Mouse (Mus musculus) MN1 (cell line): Measurements from ENCODE around the gene Krtap5-2.
"Not testable (repeated sequence)": the region's sequence is repeated elsewhere in the genome, so short reads cannot be mapped to it uniquely, and the experiment has no call there.

ENCODE experiments used
- DNase-seq: peaks from one replicate; pipeline ENCODE4 v3.0.0-alpha.2; 2016; ENCODE audit warnings: low spot score

The Krtap5-2 gene

DNA sequence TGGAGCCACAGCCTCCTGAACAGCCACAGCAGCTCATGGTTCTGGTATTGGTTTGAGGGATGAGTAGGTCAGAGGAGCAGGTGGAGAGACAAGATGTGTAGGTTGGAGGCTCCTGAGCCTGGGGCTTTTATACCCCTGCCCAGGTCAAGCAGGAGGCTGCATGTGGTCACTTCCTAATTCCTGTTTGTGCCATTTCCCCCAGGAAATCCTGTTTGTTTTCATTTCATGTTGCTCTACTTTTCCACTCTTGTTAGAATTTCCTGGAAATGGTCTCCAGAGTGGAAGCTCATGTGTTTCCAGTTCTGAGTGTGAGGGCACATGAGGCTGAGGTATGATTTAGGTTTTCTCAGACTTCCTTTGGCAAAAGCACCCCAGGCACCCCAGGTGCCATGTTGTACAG lies at the start of gene Krtap5-2:
Krtap5-2 (minus strand) TSS at position 101 of the 400 bp plus-strand sequence.
- DNase-seq: not testable (repeated sequence)

DNA sequence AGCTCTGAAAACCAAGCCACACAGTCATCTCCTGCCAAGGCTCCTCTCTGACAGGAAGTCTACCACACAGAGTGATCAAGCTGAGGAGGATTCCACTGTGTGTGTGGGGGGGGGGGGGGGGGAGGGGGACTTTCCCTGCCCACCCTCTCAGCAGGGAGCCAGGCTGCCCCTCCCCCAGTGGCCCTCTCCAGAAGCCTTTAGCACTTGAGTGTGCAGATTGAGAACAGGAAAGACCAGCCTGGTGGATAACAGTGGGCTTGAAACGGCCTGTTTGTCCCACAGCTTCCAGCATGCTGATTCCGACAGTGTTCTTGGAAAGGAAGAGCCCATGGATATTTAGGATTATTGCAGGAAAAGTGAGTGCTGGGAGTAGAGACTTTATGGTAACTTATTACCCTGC lies 48.7 kb upstream of the Krtap5-2 start:
- no peak for DNase-seq

DNA sequence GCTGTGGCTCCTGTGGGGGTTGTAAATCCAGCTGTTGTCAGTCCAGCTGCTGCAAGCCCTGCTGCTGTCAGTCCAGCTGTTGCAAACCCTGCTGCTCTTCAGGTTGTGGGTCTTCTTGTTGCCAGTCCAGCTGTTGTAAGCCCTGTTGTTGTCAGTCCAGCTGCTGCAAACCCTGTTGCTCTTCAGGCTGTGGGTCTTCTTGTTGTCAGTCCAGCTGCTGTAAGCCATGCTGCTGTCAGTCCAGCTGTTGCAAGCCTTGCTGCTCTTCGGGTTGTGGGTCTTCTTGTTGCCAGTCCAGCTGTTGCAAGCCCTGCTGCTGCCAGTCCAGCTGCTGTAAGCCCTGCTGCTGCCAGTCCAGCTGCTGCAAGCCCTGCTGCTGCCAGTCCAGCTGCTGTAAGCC lies 36.3 kb upstream of the Krtap5-2 start:
- DNase-seq: not testable (repeated sequence)

DNA sequence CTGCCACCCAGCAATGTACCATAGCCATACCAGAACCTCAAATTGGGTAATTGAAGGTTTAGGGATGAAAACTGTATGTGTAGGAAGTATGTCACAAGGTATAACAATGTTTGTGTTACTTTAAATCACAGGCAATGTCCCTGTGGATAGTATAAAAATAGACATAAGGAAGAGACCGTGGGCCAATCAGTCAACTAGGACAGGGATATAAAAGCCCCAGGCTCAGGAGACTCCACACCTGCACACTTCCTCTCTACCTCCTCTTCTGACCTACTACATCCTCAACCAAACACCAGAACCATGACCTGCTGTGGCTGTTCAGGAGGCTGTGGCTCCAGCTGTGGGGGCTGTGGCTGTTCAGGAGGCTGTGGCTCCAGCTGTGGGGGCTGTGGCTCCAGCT lies 35.8 kb upstream of the Krtap5-2 start, which contains the start of gene Gm7579:
Gm7579 (plus strand) TSS at position 301 of the 400 bp plus-strand sequence.
- no peak for DNase-seq

DNA sequence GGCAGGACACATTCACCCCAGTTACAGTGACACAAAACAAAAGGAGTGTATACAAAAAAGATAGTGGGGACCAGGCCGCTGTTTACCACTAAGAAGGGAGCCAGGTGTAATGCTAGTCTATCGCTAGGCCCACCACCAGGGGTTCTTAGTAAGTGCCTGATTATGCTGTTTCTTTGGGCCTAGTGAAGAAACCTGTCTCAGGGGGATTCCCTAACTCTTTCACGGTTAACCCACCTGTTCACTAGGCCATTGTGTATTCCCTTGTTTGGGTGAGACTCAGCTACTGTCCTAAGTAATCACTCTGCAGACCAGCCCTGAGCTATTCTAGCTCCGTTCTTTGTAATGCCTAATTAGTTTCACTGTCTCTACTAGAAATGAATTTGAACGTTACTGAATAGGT lies 31.1 kb upstream of the Krtap5-2 start:
- DNase-seq: not testable (repeated sequence)

DNA sequence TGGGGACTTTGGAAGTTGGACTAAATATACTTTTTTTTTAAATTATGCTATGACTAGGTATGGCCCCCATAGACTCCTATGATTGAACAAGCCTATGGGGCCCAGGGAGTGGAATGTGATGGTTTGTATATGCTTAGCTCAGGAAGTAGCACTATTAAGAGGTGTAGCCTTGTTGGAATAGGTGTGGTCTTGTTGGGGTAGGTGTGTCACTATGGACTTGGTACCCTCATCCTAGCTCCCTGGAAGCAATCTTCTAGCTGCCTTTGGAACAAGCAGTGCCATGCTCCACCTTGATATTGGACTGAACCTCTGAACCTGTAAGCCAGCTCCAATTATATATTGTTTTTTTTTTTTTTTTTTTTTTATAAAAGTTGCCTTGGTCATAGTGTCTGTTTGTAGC lies 29.7 kb upstream of the Krtap5-2 start:
- no peak for DNase-seq

DNA sequence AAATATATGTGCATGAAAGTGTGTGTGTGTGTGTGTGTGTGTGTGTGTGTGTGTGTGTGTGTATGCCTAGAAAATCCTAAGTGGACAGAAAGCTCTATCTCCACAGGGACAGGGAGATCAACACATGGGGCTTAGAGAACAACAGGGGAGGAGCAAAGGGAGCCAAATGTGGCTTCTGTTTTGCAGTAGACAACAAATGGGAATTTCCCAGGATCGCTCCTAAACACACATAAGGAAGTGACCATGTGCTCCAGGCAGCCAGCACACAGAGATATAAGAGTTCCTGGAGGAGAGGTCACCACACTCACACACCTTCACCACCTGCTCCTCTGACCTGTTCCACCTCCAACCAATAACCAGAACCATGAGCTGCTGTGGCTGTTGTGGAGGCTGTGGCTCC lies 25.3 kb upstream of the Krtap5-2 start, which contains the start of gene Krtap5-3:
Krtap5-3 (plus strand) TSS at position 301 of the 400 bp plus-strand sequence.
- DNase-seq: no peak

DNA sequence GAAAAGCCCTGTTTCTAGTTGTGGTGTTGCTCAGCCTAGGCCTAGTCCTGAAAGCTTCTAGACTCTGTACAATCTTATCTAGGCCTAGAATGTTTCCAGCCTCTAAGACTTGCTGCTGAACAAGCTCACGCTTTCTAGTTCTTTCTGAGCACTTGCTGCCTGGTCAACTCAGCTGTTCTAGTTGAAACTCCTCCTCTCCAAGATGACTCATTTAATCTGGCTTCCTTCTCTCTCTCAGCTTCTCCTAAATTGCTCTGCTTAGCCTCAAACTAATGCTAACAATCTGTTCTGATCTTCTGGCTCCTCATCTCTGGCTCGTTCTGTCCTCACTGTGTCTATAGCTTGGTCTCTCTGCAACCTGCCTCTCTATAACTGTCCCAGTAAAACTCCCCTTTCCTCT lies 22.9 kb upstream of the Krtap5-2 start:
- no peak for DNase-seq

DNA sequence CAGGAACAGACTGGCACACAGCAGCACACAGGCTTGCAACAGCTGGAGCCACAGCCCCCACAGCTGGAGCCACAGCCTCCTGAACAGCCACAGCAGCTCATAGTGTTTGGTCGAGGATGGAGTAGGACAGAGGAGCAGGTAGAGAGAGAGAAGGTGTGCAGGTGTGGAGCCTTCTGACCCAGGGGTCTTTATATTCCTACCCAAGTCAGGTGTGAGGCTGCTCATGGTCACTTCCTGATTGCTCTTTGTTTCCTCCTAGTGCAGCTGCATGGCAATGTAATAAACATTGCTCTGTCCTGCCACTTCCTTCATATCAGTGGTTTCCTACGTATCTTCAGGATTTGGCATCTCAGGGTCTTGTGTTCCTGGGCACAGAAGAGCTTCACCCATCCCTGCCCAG lies 14.5 kb upstream of the Krtap5-2 start, which contains the start of gene Gm10153:
Gm10153 (minus strand) TSS at position 101 of the 400 bp plus-strand sequence.
- DNase-seq: no peak

DNA sequence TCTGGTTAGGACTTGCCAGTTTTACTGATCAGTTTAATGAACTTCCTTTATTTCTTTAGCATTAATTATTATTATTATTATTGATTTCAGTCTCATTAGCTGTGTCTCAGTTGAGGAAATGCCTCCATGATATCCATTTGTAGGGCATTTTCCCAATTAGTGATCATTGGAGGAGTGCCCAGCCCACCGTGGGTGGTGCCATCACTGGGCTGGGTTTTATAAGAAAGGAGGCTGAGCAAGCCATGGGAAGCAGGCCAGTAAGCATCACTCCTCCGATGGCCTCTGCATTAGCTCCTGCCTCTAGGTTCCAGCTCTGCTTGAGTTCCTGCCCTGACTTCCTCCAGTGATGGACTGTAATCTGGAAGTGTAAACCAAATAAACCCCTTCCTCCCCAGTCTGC lies 12.4 kb upstream of the Krtap5-2 start:
- no peak for DNase-seq

DNA sequence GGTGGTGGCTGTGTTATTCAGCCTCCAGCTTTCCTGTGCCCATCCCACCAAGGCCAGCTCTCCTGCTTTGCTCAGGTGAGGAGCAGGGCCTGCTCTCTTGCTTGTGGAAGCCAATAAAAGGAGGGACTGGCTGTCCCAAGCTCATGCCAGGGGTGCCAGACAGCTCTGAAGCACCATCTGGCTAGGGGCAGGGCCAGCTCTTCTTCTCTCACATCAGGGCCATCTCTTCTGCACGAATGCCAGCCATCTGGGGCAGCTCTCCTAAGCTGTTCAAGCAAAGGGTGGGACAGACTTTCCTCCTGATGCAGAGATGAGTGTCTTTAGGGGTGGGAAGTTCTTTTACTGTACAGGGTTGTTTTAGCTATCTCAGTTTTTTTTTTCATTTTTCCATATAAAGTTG lies 5.2 kb upstream of the Krtap5-2 start:
- DNase-seq: no peak

DNA sequence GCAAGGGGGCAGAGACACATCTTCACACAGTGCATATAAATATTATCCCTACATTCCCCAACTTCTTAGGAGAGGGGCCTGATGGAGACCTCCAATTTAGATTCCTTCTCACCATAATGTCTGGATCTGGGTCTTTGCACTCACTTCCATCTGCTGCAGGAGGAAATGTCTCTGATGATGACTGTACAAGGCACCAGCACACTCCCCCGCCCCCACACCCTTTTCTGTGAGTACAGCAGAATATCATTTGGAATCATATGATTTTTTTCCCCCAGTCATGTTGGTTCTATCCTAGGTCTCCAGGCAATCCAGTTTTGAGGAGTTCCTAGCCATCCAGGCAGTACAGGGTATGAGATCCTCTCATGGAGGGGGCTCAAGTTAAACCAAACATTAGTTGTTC lies 2.9 kb upstream of the Krtap5-2 start:
- no peak for DNase-seq

DNA sequence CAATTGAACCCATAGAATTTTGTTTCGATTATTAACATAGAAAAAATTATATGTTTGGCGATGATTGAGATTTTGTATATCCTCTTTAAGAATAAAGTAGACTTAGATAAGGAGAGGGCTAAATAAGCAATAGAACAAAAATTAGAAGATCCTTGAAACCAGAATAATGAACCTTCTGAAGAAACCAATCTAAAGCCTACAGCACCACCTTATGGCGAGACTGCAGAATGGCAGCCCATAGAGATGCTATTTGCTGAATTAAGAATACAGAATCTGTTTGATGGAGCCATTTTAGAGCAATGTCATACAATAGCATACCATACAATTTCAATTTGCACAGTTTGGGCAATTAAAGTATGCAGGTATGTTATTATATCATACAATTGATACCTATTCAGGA lies 6.0 kb downstream of the Krtap5-2 start:
- peak; percentile 58 for DNase-seq

DNA sequence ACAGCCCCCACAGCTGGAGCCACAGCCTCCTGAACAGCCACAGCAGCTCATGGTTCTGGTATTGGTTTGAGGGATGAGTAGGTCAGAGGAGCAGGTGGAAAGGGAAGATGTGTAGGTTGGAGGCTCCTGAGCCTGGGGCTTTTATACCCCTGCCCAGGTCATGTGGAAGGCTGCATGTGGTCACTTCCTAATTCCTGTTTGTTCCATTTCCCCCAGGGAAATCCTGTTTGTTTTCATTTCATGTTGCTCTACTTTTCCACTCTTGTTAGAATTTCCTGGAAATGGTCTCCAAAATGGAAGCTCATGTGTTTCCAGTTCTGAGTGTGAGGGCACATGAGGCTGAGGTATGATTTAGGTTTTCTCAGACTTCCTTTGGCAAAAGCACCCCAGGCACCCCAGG lies 10.2 kb downstream of the Krtap5-2 start, which contains the start of gene Gm4553:
Gm4553 (minus strand) TSS at position 101 of the 400 bp plus-strand sequence.
- not testable (repeated sequence) for DNase-seq

DNA sequence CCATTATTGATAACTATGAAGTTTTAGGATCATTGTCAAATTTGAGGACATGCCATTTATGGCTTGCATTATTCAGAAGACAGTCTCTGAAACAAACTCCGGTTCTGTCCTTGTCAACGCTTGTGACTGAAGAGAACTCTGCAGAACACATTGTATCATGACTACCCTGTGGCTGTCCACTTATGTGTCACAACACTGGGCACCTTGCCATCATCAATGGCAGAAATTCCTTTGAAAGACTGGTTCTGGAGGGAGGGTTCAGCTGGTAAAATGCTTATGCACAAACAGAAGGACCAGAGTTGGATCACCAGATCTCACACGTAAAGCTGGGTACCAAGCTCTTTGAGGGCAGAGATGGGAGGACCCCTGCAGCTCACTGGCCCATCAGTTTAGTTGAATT lies 16.4 kb downstream of the Krtap5-2 start:
- DNase-seq: no peak

DNA sequence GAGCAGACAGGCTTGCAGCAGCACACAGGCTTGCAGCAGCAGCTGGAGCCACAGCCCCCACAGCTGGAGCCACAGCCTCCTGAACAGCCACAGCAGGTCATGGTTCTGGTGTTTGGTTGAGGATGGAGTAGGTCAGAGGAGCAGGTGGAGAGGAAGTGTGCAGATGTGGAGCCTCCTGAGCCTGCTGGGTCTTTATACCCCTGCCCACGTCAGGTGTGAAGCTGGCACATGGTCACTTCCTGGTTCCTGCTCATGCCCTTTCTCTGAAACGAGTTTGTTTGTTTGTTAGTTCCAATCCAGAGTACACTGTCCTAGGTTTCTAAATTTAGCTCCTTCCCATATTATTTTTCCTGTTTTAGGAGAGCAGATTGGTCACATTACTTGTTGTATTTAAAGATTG lies 18.8 kb downstream of the Krtap5-2 start, which contains the start of gene Gm29735:
Gm29735 (minus strand) TSS at position 101 of the 400 bp plus-strand sequence.
- DNase-seq: not testable (repeated sequence)

DNA sequence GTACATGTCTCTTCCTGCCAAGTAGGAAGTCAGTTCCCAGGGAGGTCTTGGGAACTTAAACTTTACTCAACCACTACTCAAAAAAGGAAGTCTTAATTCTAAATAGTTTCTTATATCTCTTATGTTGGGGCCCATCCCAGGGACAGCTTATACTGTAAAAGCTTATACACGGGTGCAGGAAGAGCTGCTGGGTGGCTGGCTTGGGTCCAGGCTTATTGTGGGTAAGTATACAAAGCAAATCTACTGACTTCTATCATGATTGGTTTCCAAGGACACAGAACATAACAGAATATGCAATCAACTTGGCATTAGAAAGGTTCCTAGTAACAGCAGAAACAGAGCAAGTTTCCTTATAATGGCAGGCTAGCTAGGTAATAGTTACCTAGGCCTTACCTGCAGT lies 20.5 kb downstream of the Krtap5-2 start:
- DNase-seq: no peak

DNA sequence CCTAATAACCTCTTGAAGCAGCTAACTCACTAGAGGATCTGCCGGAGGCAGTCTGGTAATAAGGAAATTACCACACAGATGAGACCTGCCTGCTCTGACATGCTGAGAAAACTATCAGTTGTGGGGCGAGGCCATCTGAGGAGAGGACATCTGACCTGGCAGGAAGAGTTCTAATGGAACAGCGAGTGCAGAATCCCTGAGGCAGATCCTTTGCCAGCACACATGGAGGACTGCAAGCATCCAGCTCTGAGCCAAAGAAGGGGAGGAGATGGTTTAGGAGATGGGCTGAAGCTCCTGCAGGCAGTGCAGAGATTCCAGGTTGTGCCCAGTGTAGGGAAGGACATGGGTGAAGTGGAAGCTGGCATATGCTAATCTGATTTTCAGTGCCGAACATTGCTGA lies 23.6 kb downstream of the Krtap5-2 start:
- DNase-seq: no peak

DNA sequence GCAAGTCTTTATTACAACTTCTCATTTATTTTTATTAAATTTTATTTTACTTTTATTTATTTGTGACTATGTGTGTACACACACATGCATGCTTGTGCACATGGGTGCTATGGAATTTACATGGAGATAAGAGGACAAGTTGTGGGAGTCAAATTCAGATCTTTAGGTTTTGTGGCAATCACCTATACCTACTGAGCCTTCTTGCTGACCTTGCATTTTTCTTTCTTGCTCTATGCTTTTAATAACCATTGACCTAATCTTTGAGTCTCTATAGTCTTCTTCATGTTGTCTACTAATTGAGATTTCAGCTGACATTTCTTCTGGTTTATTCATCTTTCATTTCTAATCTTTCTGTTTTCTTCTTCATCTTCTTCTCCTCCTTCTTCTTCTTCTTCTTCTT lies 27.2 kb downstream of the Krtap5-2 start:
- no peak for DNase-seq

DNA sequence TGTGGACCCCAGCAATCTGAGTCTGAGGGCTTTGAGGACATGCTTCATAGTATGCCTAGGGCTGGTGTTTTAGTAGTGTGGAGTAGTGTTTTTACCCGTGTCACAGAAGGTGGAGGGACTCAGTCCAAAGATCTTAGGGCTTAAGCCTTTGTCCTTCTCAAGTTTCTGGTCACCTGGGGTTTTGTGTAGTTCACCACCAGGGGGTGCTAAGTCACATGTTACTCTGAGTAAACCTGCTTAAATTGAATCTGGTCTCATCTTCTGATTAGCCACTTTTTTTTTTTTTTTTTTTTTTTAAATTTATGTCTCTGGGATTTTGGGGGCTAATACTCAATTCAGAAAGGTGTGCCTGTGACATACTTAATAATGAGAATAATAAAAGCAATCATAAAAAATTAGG lies 29.8 kb downstream of the Krtap5-2 start:
- DNase-seq: peak; percentile 59

DNA sequence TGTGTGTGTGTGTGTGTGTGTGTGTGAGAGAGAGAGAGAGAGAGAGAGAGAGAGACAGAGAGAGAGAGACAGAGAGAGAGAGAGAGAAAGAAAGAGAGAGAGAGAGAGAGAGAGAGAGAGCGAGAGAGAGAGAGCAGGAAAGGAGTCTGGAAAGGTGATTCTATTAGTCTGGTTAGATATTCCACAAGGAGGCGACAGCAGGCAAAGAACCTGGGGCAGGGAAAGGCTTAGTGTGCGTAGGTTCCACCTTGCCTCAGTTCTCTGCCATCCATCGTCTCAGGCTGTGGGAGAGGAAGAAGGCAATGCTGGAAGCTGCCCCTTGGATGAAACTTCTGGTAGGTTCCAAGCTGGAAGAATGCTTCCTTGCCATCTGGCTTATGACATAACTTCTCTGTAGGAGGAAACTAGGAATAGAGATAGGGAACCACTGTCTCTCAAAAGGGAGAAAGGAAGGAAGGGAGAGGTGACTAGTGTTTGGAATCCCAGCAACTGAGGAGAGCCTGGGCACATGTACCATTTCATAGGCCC lies 30.3 kb downstream of the Krtap5-2 start:
- DNase-seq: no peak

DNA sequence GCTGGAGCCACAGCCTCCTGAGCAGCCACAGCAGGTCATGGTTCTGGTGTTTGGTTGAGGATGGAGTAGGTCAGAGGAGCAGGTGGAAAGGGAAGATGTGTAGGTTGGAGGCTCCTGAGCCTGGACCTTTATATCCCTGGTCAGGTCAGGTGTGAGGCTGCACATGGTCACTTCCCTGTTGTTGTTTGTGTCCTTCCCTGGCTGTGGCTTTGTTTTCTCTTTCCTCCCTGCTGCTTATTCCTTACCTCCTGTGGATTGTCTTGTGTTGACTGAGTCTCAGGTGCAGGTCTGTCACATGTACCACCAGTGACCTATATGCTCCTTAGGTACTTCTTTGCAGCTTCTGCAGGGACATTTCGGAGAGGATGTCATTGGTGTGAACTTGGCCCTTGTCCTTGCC lies 31.3 kb downstream of the Krtap5-2 start, which contains the start of gene Gm45337:
Gm45337 (minus strand) TSS at position 101 of the 400 bp plus-strand sequence.
- DNase-seq: no peak

DNA sequence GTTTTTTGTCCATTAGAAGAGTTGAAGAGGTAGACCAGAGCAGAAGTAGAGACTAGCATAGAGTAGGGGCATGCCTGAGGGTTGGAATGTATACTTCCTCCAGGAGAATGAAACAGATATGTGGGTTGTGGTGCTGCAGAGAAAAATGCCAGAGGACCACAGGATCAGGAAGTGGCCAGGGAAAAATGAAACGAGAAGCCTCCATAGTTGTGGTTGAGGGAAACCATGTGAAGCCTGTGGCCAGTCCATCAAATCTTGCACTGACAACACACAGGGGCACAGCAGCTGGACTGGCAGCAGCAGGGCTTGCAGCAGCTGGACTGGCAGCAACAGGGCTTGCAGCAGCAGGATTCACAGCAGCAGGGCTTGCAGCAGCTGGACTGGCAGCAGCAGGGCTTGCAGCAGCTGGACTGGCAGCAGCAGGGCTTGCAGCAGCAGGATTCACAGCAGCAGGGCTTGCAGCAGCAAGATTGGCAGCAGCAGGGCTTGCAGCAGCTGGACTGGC lies 32.2 kb downstream of the Krtap5-2 start:
- not testable (repeated sequence) for DNase-seq

DNA sequence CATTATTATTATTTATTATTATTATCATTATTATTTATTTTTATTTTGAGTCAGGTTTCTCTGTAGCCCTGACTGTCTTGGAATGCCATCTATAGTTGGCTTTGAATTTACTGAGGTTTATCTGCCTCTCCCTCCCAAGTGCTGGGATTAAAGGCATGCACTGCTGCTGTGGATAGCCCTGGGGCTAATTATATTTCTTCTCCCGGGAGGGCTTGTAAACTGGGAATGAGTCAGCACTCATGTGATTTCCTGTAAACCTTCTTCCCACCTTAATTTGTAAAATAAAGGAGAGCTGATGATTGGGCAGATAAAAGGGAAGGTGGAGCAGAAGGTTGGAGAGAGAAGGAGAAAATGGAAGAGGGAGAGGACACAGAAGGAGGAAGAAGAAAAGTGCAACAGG lies 35.1 kb downstream of the Krtap5-2 start:
- DNase-seq: peak; percentile 16
